Mouse (Mus musculus) stomach, embryonic 16.5 days (tissue): ENCODE results near the gene Pax7. TPM values are rescaled to one million over a fixed set of nuclear protein-coding genes. Genes with fewer than 3 reads are reported as not detected.

ENCODE experiments used
- ATAC-seq: fragments of 200-750 bp; cut with Nextera tagmentation; 2 replicates; pipeline ENCODE4 v1.8.0; 2017; ENCODE audit warnings: moderate number of reproducible peaks, moderate TSS enrichment; ENCODE audit not compliant: insufficient read depth, low FRiP score
- H3K27ac ChIP-seq: fragments of 300-500 bp; sonication (generic); 2 replicates; pipeline ENCODE4 v1.5.1; 2014; ENCODE audit warnings: low read length
- H3K27me3 ChIP-seq: fragments of 300-500 bp; sonication (generic); 2 replicates; pipeline ENCODE4 v1.6.1; 2014; ENCODE audit warnings: low read length, control low read depth, mixed read lengths; ENCODE audit not compliant: control insufficient read depth, insufficient read depth
- H3K36me3 ChIP-seq: fragments of 300-500 bp; sonication (generic); 2 replicates; pipeline ENCODE4 v1.6.1; 2014; ENCODE audit warnings: low read length; ENCODE audit not compliant: control insufficient read depth, insufficient read depth
- H3K4me1 ChIP-seq: fragments of 300-500 bp; sonication (generic); 2 replicates; pipeline ENCODE4 v1.6.1; 2014; ENCODE audit warnings: low read length, control low read depth, mixed read lengths; ENCODE audit not compliant: control insufficient read depth, insufficient read depth
- H3K4me2 ChIP-seq: fragments of 300-500 bp; sonication (generic); 2 replicates; pipeline ENCODE4 v1.6.1; 2014; ENCODE audit warnings: low read depth, low read length, mixed read lengths
- H3K4me3 ChIP-seq: fragments of 300-500 bp; sonication (generic); replicated peaks from 2 replicates; pipeline ENCODE4 v1.5.1; 2014; ENCODE audit warnings: mild to moderate bottlenecking, low read length
- H3K9ac ChIP-seq: fragments of 300-500 bp; sonication (generic); 2 replicates; pipeline ENCODE4 v1.6.1; 2014; ENCODE audit warnings: low read length
- H3K9me3 ChIP-seq: fragments of 300-500 bp; sonication (generic); replicated peaks from 2 replicates; pipeline ENCODE4 v1.6.1; 2016; ENCODE audit warnings: low read length, control low read depth; ENCODE audit not compliant: control insufficient read depth
- WGBS: fragments of 180-500 bp; shearing (Covaris S2); extraction: QIAGEN DNeasy Blood & Tissue Kit; methylation state at CpG from one replicate; pipeline ENCODE4 v1.1.7; 2014; 5-methylcytosine and 5-hydroxymethylcytosine counted together
- polyA plus RNA-seq: library from polyadenylated mRNA; unstranded; fragments of >200 nt; fragmentation: Nextera tagmentation; extraction: Ambion mirVana; gene quantifications from 2 replicates; pipeline ENCODE4 v1.2.1, GENCODE M21; 2015

Gene Pax7
- polyA plus RNA-seq, 1 experiment from 2014 or later = 0.08 TPM

DNA sequence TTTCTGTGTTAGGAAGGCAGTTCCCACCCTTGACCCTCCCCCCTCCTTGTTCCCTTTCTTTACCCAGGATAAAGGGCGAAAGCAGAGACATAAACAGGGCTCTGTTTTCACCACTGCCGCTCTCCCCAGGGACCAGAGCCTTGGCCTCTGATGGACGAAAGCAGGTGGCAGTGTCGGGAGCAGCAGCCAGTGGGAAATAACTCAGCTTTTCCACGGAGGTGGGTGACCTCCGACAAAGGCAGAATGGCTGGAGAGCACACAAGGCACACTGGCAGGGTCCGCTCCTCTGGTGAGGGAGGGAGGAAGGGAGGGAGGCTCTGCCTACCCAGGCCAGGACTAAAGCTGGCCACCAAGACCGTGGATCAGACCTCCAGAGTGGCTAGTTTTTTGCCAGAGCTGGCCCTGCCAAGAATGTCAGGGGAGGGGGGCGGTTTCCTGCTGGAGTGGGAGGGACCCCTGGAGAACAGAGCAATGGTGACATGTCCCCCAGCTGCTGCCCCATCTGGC lies 62.1 kb downstream of the Pax7 start:
- Histone ChIP-seq H3K27me3 (peaks cover 21% of the 10 kb centered on the region), H3K27ac (no peak overlapping the region), H3K9me3 (no peaks in the 10 kb centered on the region), H3K36me3 (no peaks in the 10 kb centered on the region), H3K4me1 (no peaks in the 10 kb centered on the region), H3K4me3 (no peak overlapping the region), H3K9ac (no peak overlapping the region), H3K4me2 (no peak overlapping the region)
- 15% methylated on average over 9 of the region's 9 CpGs for WGBS
- no peak for ATAC-seq

DNA sequence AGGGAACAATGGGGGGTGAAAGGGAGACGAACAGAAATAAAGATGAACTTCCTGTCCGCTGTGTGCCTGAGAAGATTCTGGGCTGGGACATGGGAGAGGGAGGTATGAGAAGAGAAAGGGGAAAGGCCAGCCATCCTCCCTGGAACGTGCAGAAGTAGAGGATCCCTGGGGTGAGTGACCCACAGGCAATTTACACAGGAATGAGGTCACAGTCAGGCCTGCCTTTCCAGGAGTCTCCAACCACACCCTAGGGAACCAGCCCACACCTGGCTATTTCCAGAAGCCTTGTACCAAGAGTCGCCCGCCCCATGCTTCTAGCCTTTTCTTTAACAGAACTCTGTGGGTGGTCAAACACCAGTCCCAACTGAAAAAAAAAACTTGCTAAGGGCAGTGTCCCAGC lies 65.5 kb downstream of the Pax7 start:
- WGBS = 34% methylated on average over 5 of the region's 5 CpGs
- no peak overlapping the region for H3K4me3 ChIP-seq
- no peak overlapping the region for H3K27ac ChIP-seq
- H3K27me3 ChIP-seq = peaks cover 34% of the 10 kb centered on the region
- H3K36me3 ChIP-seq = no peaks in the 10 kb centered on the region
- no peak overlapping the region for H3K9ac ChIP-seq
- no peak overlapping the region for H3K4me2 ChIP-seq
- ATAC-seq = no peak
- no peaks in the 10 kb centered on the region for H3K4me1 ChIP-seq
- no peaks in the 10 kb centered on the region for H3K9me3 ChIP-seq

DNA sequence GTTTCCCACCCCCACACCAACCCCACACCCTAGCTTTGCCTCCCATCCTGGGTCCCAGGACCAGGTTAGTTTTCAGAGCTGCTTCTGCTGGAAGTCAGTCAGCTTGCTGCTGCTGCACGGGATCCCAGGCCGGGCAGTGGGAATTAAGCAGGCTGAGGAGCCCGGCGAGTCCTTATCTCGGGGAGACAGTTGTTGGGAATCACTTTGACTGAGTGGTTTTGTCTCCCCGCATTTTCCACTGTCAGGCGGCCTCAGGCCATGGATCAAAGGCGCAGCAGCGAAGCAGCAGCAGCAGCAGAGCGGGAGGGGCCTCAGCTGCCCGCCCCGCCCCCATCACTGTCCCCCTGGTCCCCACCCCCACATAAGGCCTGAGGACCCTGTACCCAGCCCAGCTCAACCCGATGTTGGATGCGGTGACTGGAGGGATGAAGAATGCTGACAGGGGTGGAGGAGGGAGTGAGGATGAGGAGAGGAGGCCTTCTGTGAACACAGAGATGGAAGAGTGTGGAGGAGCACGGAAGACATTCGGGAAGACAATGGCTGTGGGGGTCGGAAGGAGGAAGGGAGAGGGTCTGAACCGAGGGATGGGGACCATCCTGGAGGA lies 66.1 kb downstream of the Pax7 start:
- Histone ChIP-seq H3K36me3 (no peaks in the 10 kb centered on the region), H3K4me1 (no peaks in the 10 kb centered on the region), H3K27ac (no peak overlapping the region), H3K27me3 (peaks cover 36% of the 10 kb centered on the region), H3K9me3 (no peaks in the 10 kb centered on the region), H3K4me3 (no peak overlapping the region), H3K9ac (no peak overlapping the region), H3K4me2 (no peak overlapping the region)
- WGBS = 9% methylated on average over 18 of the region's 18 CpGs
- no peak for ATAC-seq

DNA sequence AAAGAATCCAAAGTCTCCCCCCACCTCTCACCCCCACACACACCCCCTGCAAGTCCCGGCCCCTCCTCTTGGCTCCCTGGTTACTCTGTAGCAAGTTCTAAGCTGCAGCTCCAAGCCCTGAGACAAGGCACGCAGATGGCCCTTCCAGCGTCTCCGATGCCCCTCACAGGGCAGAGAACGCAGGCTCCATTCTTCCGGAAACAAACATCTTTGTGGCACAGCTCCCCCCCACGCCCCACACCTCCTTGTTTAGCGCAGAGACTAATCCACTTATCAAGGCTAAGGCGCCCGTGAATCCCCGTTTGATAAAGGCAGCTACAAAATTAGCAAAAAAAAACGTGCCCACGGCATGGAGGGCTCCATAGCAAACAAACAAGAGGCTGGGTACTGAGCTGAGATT lies 71.4 kb downstream of the Pax7 start:
- Histone ChIP-seq H3K4me2 (no peak overlapping the region), H3K27ac (no peak overlapping the region), H3K27me3 (peaks cover 31% of the 10 kb centered on the region), H3K4me1 (no peaks in the 10 kb centered on the region), H3K9me3 (no peaks in the 10 kb centered on the region), H3K9ac (no peak overlapping the region), H3K36me3 (no peaks in the 10 kb centered on the region), H3K4me3 (no peak overlapping the region)
- 15% methylated on average over 13 of the region's 13 CpGs for WGBS
- ATAC-seq = no peak

DNA sequence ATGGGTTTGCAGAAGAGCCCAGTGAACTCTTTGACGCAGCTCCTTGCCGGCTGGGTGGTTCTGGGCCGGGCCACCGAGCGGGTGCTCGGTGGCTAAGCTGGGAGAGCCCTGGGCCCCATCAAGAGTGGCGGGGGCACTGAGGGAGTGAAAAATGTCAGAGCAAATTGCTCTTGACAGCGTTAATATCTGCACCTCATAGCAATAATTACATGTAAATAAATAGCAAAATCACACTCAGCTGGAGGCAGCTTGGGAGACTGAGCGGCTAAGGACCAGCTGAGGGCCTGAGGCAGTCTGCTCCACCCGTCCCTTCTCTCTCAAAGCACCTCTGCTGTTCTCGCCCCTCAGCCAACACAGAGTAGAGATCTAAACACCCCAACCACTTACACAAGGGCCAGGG lies 72.6 kb downstream of the Pax7 start:
- WGBS = 45% methylated on average over 11 of the region's 11 CpGs
- H3K27me3 ChIP-seq = peaks cover 27% of the 10 kb centered on the region
- no peaks in the 10 kb centered on the region for H3K9me3 ChIP-seq

DNA sequence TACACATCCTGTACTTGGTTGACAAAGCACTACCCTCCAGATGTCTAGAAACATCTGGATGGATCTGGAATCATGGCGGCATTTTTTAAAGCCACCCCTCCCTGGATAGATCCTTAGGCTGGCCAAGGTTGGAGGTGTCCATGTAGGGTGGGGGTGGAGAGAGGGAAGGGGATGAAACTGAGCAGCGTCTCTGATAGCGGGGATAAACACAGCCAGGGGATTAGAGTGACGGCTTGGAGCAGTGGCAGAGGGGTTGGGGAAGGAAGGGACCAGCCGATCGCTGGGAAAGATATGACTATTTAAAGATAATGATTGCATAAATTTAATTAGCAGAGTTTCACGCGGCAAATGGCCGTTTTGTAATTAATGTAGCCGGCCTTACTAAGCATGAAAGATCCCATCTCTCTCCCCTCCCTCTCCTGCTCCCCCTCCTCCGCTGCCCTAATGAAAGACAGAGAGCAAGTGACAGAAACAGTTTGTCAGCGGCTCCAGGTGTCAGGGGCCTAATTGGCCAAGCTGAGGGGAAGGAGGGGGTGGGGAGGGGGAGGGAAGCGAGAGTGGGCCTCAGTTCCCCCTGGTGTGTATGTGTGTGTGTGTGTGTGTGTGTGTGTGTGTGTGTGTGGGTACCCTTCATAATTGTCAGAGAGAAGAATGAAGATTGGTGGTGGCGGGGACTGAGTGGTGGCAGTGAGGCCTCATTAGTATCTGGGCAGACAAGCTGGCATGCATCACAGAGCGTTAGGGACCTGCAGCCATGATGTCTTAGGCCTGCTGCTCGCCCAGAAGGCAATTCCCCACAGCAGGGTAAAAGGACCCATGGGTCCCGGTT lies 74.6 kb downstream of the Pax7 start:
- Histone ChIP-seq H3K4me2 (no peak overlapping the region), H3K27ac (no peak overlapping the region), H3K9me3 (no peaks in the 10 kb centered on the region), H3K27me3 (peaks cover 23% of the 10 kb centered on the region), H3K36me3 (no peaks in the 10 kb centered on the region), H3K4me1 (no peaks in the 10 kb centered on the region), H3K4me3 (no peak overlapping the region), H3K9ac (no peak overlapping the region)
- 20% methylated on average over 17 of the region's 17 CpGs for WGBS
- no peak for ATAC-seq

More for the DNA sequence above, 72.6 kb downstream of the Pax7 start:
- Histone ChIP-seq H3K4me1 (no peaks in the 10 kb centered on the region), H3K36me3 (no peaks in the 10 kb centered on the region), H3K27ac (no peak overlapping the region), H3K4me2 (no peak overlapping the region), H3K9ac (no peak overlapping the region), H3K4me3 (no peak overlapping the region)
- ATAC-seq = no peak

DNA sequence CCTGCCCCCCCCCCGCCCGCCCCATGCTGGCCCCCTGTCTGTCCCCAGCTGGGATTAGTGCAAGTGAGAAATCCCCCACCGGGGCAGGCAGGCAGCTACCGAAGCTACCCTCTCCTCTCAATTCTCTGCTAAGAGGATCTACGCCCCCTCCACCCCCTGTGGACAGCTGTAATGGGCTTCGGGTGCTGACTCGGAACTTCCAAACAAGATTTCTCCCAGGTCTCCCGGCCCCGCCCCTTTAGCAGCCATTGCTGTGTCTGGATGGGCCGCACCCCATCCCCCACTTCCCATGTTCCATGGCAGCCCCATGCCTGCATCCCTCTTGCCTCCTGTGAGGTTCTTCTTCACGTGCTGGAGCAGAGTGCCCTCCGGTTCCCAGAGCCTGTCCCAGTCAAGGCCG lies 76.4 kb downstream of the Pax7 start:
- Histone ChIP-seq H3K27ac (no peak overlapping the region), H3K4me3 (no peak overlapping the region), H3K27me3 (0 out of 2 replicates have a peak, but pooled peaks cover 10% of the 10 kb centered on the region), H3K4me1 (no peaks in the 10 kb centered on the region), H3K36me3 (no peaks in the 10 kb centered on the region), H3K9ac (no peak overlapping the region), H3K9me3 (no peaks in the 10 kb centered on the region), H3K4me2 (no peak overlapping the region)
- no peak for ATAC-seq
- 8% methylated on average over 11 of the region's 13 CpGs for WGBS

DNA sequence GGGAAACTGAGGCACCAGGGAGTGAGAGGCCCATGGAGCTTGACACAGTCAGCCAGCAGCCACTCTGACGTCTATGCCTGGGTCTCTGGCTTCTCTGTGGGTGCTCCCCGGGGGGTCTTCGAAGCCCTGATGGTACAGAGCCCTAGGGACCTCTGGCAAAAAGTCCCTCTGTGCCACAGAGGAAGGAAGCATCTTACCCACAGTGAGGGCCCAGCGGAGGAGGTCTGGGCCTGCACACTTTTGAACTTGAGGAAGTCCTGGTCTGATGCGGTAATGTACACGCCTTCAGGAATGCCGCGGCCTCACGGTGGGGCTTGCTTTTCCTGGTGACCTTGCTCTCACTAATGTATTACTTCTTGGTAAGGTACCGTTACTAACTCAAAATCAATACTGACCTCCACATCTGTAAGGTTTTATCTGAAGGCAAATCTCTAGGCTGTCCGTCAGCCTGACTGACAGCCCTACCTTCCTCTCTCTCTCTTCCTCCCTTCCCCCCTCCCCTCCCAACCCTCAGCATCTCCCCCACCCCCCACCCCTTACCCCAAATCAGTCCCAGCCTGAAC lies 79.1 kb downstream of the Pax7 start:
- ATAC-seq = no peak
- H3K27ac ChIP-seq = no peak overlapping the region
- H3K4me3 ChIP-seq = no peak overlapping the region
- 34% methylated on average over 11 of the region's 11 CpGs for WGBS
- H3K27me3 ChIP-seq = 0 out of 2 replicates have a peak, but pooled peaks cover 3% of the 10 kb centered on the region
- no peaks in the 10 kb centered on the region for H3K9me3 ChIP-seq
- no peak overlapping the region for H3K9ac ChIP-seq
- no peak overlapping the region for H3K4me2 ChIP-seq
- H3K4me1 ChIP-seq = no peaks in the 10 kb centered on the region
- H3K36me3 ChIP-seq = no peaks in the 10 kb centered on the region

DNA sequence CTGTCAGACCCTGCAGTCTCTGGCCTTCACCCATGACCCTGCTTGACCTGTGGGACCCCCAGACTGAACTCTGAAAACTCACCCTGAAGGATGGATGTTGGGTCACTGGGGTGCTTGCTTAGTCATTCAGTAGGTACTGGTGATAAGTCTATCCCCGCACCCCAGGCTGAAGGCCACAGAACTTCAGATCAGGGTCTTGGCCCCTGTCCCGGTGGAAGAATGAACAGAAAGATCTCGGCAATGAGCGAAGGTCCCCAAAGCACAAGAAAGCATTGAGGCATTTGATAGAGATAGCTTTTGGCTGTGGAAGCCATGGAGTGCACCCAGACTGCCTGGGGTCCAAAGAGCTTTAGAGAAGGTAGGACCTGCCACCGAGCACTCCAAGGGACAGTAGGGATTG lies 82.4 kb downstream of the Pax7 start:
- H3K27ac ChIP-seq = no peak overlapping the region
- H3K4me3 ChIP-seq = no peak overlapping the region
- ATAC-seq = no peak
- H3K9ac ChIP-seq = no peak overlapping the region
- WGBS = 80% methylated on average over 5 of the region's 5 CpGs
- H3K36me3 ChIP-seq = no peaks in the 10 kb centered on the region
- no peaks in the 10 kb centered on the region for H3K27me3 ChIP-seq
- H3K4me1 ChIP-seq = no peaks in the 10 kb centered on the region
- H3K9me3 ChIP-seq = no peaks in the 10 kb centered on the region
- H3K4me2 ChIP-seq = no peak overlapping the region
